ENCODE assay signal across 1 mouse cellular context in the genomic region with DNA sequence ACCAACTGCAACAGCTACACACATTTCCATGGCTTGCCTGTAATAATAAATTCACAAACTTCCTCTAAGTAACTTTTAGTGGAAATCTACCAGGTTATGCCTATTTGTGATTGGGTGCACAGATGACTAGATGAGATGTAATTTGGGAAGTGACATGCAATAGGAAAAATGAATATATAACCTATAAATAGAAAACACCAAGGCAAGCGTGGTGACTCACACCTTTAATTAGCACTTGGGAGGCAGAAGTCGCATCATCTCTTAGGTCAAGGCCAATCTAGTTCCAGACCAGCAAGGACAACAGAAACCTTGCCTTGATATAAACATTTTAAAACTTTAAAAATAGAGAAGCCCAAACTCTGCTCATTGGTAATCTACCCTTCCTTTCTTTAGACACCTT.
TF ChIP-seq lines count a peak whose summit lies in the region.

No protein-coding gene starts in this region.

TF ChIP-seq in MEL, 35 proteins besides CTCF, POLR2A, EP300 and RAD21 (continued from another document):
- TF ChIP-seq RCOR1 (IDR thresholded peaks at IDR 0.05; ENCODE audit: low read depth, low read length) (no peak), CHD2 (IDR thresholded peaks at IDR 0.05; ENCODE audit: low read length) (no peak), ZKSCAN1 (IDR thresholded peaks at IDR 0.05; ENCODE audit: low read depth, low read length) (no peak), MAFK (IDR thresholded peaks at IDR 0.05; ENCODE audit: borderline replicate concordance, low read depth, low read length) (no peak), ELF1 (IDR thresholded peaks at IDR 0.05; ENCODE audit: low read depth, low read length) (no peak), POLR2AphosphoS5 (IDR thresholded peaks at IDR 0.05; ENCODE audit: borderline replicate concordance, low read depth, low read length) (no peak), ZNF384 (IDR thresholded peaks at IDR 0.05; ENCODE audit: low read depth, low read length) (no peak), ZMIZ1 (IDR thresholded peaks at IDR 0.05; ENCODE audit: low read depth, low read length) (no peak)
